Mouse (Mus musculus) bone marrow, adult 2 months (tissue): ENCODE results near the gene Ccdc106. TPM values are rescaled to one million over a fixed set of nuclear protein-coding genes. Genes with fewer than 3 reads are reported as not detected.

Experiments
- H3K27ac ChIP-seq: fragments of 200-500 bp; 2 replicates; pipeline ENCODE4 v1.5.1; 2012; ENCODE audit warnings: low read depth, mild to moderate bottlenecking, control low read depth, inconsistent platforms, low read length; ENCODE audit not compliant: control insufficient read depth, poor library complexity, insufficient read depth
- H3K4me1 ChIP-seq: fragments of 200-500 bp; 2 replicates; pipeline ENCODE4 v1.6.1; 2011; ENCODE audit warnings: low read length; ENCODE audit not compliant: control insufficient read depth, insufficient read depth
- H3K4me3 ChIP-seq: fragments of 200-500 bp; replicated peaks from 2 replicates; pipeline ENCODE3; 2011; ENCODE audit warnings: mild to moderate bottlenecking, low read depth, low read length, control low read depth; ENCODE audit not compliant: control insufficient read depth
- CTCF ChIP-seq: fragments of 200-500 bp; IDR thresholded peaks from 2 replicates; pipeline ENCODE4 v1.5.1; 2011; ENCODE audit warnings: low read length, control low read depth; ENCODE audit not compliant: control insufficient read depth, insufficient read depth
- POLR2A ChIP-seq: fragments of 200-500 bp; IDR thresholded peaks from 2 replicates; pipeline ENCODE4 v1.6.1; 2011; ENCODE audit warnings: low read depth, mild to moderate bottlenecking, control low read depth, low read length, borderline replicate concordance; ENCODE audit not compliant: control insufficient read depth
- WGBS: fragments of 180-500 bp; shearing (Covaris S2); methylation state at CpG from one replicate; pipeline ENCODE4 v1.1.7; 2018; 5-methylcytosine and 5-hydroxymethylcytosine counted together
- polyA plus RNA-seq: library from polyadenylated mRNA; stranded (reverse); fragments of >200 nt; gene quantifications from 2 replicates; pipeline ENCODE4 v1.2.4, GENCODE M21; 2011; ENCODE audit warnings: low replicate concordance; ENCODE audit not compliant: missing spikeins, insufficient read depth, insufficient read length

The Ccdc106 gene
- polyA plus RNA-seq, 1 experiment: not detected

- H3K4me3 ChIP-seq: no peak overlapping the region
- TF ChIP-seq POLR2A (no peak), CTCF (no peak)
- H3K4me1 ChIP-seq: no peaks in the 10 kb centered on the region
- no peak overlapping the region for H3K27ac ChIP-seq
- WGBS: 86% methylated on average over 1 of the region's 1 CpGs
Measured at GRCm38 (mm10) chr7:5058631-5059030, 38.3 kb downstream of the Ccdc106 start.

DNA sequence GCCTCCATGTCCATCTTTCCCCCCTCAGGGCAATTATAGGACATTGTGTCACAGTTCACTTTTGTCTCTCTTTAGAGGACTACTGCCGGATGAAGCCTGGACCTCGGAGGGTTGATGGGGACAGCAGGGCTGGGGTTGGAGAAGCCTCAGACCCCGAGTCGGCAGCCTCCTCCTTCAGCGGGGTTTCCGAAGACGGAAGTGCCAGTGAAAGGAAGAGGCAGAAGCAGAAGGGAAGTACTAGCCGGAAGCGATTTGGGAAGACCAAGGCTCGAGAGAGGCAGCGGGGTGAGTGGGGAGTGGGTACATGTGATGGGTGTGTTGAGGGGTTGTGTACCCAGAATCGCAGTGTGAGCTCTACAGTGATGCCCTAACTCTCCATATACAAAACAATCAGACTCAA lies 39.1 kb downstream of the Ccdc106 start:
- H3K4me1 ChIP-seq: no peaks in the 10 kb centered on the region; the same call in 1 of the 2 replicates
- H3K27ac ChIP-seq: no peak overlapping the region
- no peak overlapping the region for H3K4me3 ChIP-seq
- TF ChIP-seq CTCF: no peak
- TF ChIP-seq POLR2A: no peak
- 82% methylated on average over 12 of the region's 12 CpGs for WGBS

DNA sequence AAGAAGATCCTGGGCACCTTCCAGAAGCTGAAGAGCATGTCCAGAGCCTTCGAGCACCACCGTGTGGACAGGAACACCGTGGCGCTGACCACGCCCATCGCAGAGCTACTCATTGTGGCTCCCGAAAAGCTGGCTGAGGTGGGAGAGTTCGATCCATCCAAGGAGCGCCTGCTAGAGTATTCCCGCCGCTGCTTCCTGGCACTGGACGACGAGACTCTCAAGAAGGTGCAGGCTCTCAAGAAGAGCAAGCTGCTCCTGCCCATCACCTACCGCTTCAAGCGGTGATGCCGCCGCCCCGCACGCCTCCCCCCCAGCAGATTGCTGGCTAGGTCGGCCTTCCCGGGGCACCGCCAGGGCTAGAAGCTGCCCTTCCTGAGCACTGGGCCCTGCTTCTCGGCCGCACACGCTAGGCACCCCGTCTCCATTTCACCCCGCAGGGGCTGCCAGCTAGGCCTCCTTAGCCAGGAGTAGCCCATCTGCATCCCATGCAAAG lies 39.9 kb downstream of the Ccdc106 start:
- WGBS: 2% methylated on average over 27 of the region's 27 CpGs
- Histone ChIP-seq H3K4me3 (peak overlapping the region; percentile 54), H3K27ac (0 out of 2 replicates have a peak overlapping the region, but pooled peaks have one; percentile 8), H3K4me1 (no peaks in the 10 kb centered on the region; the same call in 1 of the 2 replicates)
- no peak for TF ChIP-seq POLR2A
- TF ChIP-seq CTCF: peak; percentile 91

DNA sequence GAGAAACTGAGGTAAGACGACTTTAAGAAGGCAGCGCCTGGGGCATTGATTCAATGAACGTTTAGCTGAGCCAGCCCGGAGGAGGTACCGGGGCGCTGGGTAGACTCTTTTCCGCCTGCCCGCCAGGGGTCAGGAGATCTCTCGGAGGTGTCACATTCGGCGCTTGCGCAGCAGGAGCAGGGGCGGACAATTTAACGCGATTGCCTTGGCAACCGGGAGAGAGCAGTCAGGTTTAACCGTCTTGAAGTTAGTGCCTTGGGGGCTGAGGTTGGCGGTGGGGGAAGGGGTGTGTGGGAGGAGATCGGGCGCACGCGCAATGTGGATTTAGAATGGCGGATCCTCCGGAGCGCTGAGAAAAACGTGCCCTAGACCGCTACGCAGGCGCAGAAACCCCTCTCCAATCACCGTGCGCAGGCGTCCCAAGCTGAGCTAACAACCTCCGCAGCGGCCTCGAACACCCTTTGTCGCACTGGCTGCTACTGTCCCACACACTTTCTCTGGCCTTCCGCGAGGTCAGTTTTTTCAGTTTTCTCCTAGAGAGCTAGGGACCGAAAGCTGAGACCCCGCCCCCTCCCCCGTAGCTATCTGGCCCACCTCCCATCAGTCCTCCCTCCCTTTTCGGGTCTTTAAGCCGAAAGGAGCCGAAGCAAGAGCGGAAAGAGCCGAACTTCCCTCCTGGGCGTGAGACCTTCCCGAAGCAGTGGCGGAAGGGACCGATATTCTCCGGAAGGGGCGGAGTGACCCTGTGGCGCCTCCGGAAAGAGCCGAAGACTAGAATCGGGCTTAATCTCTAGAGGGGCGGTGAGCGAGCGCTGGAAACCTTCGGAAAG lies 40.8 kb downstream of the Ccdc106 start:
- WGBS: under 1% methylated on average over 60 of the region's 60 CpGs
- TF ChIP-seq POLR2A (peak; percentile 47; the same call in 1 of the 2 replicates), CTCF (peak; percentile 78)
- Histone ChIP-seq H3K4me3 (peak overlapping the region; percentile 91), H3K4me1 (no peaks in the 10 kb centered on the region; the same call in 1 of the 2 replicates), H3K27ac (peak overlapping the region; percentile 98)

GRCm38 (mm10) chr7:5061774-5062359 lies 41.5 kb downstream of the Ccdc106 start, which contains the start of gene U2af2:
Gene U2af2 (plus strand): TSS chr7:5062143.
- under 1% methylated on average over 63 of the region's 65 CpGs for WGBS
- Histone ChIP-seq H3K4me1 (no peaks in the 10 kb centered on the region; the same call in 1 of the 2 replicates), H3K27ac (peak within 1 kb of the TSS; percentile 98), H3K4me3 (peak within 1 kb of the TSS; percentile 91)
- TF ChIP-seq POLR2A (peak; percentile 72; the same call in 1 of the 2 replicates), CTCF (no peak)

- TF ChIP-seq POLR2A (no peak), CTCF (no peak)
- 1% methylated on average over 51 of the region's 51 CpGs for WGBS
- H3K4me3 ChIP-seq: peak overlapping the region; percentile 79
- no peaks in the 10 kb centered on the region; the same call in 1 of the 2 replicates for H3K4me1 ChIP-seq
- peak overlapping the region; percentile 91 for H3K27ac ChIP-seq
Measured at GRCm38 (mm10) chr7:5062360-5063001, 42.1 kb downstream of the Ccdc106 start.

DNA sequence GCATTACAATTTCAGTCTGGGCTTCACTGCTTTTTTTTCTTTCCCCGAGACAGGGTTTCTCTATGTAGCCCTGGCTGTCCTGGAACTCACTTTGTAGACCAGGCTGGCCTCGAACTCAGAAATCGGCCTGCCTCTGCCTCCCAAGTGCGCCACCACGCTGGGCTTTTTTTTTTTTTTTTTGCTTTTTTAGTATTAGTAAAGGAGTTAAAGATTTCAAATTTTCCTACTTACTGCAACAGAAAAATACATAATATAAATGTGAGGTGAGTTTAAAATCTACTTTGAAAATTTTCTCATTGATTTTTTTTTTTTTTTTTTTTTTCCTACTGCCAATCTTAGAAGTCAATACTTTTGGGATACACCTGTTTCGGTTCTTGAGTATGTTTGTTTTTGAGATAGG lies 44.5 kb downstream of the Ccdc106 start:
- TF ChIP-seq POLR2A (no peak), CTCF (no peak)
- H3K27ac ChIP-seq: no peak overlapping the region
- 88% methylated on average over 6 of the region's 6 CpGs for WGBS
- no peak overlapping the region for H3K4me3 ChIP-seq
- H3K4me1 ChIP-seq: no peaks in the 10 kb centered on the region; the same call in 1 of the 2 replicates

- no peaks in the 10 kb centered on the region for H3K4me1 ChIP-seq
- no peak overlapping the region for H3K27ac ChIP-seq
- TF ChIP-seq CTCF (no peak), POLR2A (no peak)
- WGBS: 42% methylated on average over 1 of the region's 1 CpGs
- no peak overlapping the region for H3K4me3 ChIP-seq
Measured at GRCm38 (mm10) chr7:5073586-5073985, 53.2 kb downstream of the Ccdc106 start.
